Mouse (Mus musculus): ENCODE results near the gene G3bp1.

Gene G3bp1

GRCm38 (mm10) chr11:55464707-55465106, 4.8 kb upstream of the G3bp1 start:
- DNase-seq (ENCODE audit: extremely low read depth, low read depth) = no peak

- no peak for DNase-seq (ENCODE audit: extremely low read depth, low read depth)
These were observed 4.3 kb upstream of the G3bp1 start for GRCm38 (mm10) chr11:55465177-55465576.

- DNase-seq (ENCODE audit: extremely low read depth, low read depth) = no peak
These were observed 1.5 kb upstream of the G3bp1 start for GRCm38 (mm10) chr11:55468012-55468411.

- DNase-seq (ENCODE audit: extremely low read depth, low read depth) = no peak
These were observed 856 bp upstream of the G3bp1 start for GRCm38 (mm10) chr11:55468611-55469047.

- no peak for DNase-seq (ENCODE audit: extremely low read depth, low read depth)
These were observed 622 bp downstream of the G3bp1 start for GRCm38 (mm10) chr11:55469923-55470691.

- DNase-seq (ENCODE audit: extremely low read depth, low read depth) = no peak
These were observed 1.3 kb downstream of the G3bp1 start for GRCm38 (mm10) chr11:55470761-55471160.

- no peak for DNase-seq (ENCODE audit: extremely low read depth, low read depth)
These were observed 2.0 kb downstream of the G3bp1 start for GRCm38 (mm10) chr11:55471467-55471866.

- no peak for DNase-seq (ENCODE audit: extremely low read depth, low read depth)
These were observed 3.7 kb downstream of the G3bp1 start for GRCm38 (mm10) chr11:55473219-55473618.

- DNase-seq (ENCODE audit: extremely low read depth, low read depth) = no peak
These were observed 16.0 kb downstream of the G3bp1 start for GRCm38 (mm10) chr11:55485443-55485842.

- no peak for DNase-seq (ENCODE audit: extremely low read depth, low read depth)
These were observed 26.7 kb downstream of the G3bp1 start for GRCm38 (mm10) chr11:55496158-55496557.

- DNase-seq (ENCODE audit: extremely low read depth, low read depth) = peak; percentile 41
These were observed 28.4 kb downstream of the G3bp1 start for GRCm38 (mm10) chr11:55497885-55498284.

GRCm38 (mm10) chr11:55501955-55502531, 32.6 kb downstream of the G3bp1 start:
- no peak for DNase-seq (ENCODE audit: extremely low read depth, low read depth)

- no peak for DNase-seq (ENCODE audit: extremely low read depth, low read depth)
These were observed 33.4 kb downstream of the G3bp1 start for GRCm38 (mm10) chr11:55502886-55503285.

- no peak for DNase-seq (ENCODE audit: extremely low read depth, low read depth)
These were observed 36.0 kb downstream of the G3bp1 start for GRCm38 (mm10) chr11:55505485-55505884.

- DNase-seq (ENCODE audit: extremely low read depth, low read depth) = no peak
These were observed 41.9 kb downstream of the G3bp1 start for GRCm38 (mm10) chr11:55511374-55511773.

GRCm38 (mm10) chr11:55517666-55518065, 48.2 kb downstream of the G3bp1 start:
- DNase-seq (ENCODE audit: extremely low read depth, low read depth) = no peak

- no peak for DNase-seq (ENCODE audit: extremely low read depth, low read depth)
These were observed 49.6 kb downstream of the G3bp1 start for GRCm38 (mm10) chr11:55518806-55519674.

- peak; percentile 91 for DNase-seq (ENCODE audit: extremely low read depth, low read depth)
These were observed 61.3 kb downstream of the G3bp1 start for GRCm38 (mm10) chr11:55530741-55531140.

- DNase-seq (ENCODE audit: extremely low read depth, low read depth) = no peak
These were observed 63.9 kb downstream of the G3bp1 start for GRCm38 (mm10) chr11:55533378-55533777.

- DNase-seq (ENCODE audit: extremely low read depth, low read depth) = no peak
These were observed 65.3 kb downstream of the G3bp1 start for GRCm38 (mm10) chr11:55534766-55535165.

GRCm38 (mm10) chr11:55542128-55542527, 72.6 kb downstream of the G3bp1 start:
- no peak for DNase-seq (ENCODE audit: extremely low read depth, low read depth)

GRCm38 (mm10) chr11:55542671-55543070, 73.2 kb downstream of the G3bp1 start:
- no peak for DNase-seq (ENCODE audit: extremely low read depth, low read depth)

Measured in MEL-GATA-1-ER (cell line).